Mouse (Mus musculus) lung, postnatal 36 days (tissue): ENCODE measurements around the gene Rack1.
A peak's percentile ranks its signal among the peaks of the same experiment; 100 is the strongest.
"Not testable (repeated sequence)": the region's sequence is repeated elsewhere in the genome, so short reads cannot be mapped to it uniquely, and the experiment has no call there.

Experiments used
- DNase-seq: peaks from one replicate; pipeline ENCODE4 v3.0.0; 2022; ENCODE audit warnings: mixed read lengths

Gene Rack1

DNA sequence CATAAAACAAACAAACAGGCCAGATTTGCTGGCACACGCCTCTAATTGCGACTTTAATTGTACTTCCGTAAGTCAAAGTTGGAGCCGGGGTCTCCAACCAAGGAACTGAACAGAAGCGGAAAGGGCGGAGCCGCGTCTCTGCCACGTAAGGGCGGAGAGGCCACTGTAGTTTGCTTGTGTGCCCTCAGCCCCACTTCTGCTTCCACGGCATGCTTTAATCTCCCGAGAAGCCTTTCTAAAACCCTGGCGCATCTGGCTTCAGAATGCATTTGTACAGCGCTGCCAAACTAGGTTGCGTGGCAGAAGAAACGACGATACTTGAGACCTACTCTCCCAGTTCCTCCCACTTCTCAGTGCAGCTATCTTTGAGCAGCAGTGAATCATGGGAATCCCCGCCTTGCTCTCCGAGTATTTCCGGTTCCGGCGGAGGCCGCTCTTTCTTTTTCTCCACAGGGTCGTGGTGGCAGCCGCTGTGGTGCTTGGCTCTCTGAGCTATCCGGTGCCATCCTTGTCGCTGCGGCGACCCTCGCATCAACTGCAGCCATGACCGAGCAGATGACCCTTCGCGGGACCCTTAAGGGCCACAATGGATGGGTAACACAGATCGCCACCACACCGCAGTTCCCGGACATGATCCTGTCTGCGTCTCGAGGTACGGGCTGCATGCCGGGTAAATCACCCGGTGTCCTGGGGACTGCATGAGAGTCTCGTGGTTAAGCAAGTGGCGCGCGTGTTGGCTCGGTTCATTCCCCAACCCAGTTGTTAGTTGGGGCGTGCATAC, at the start of gene Rack1:
Gene Rack1 (plus strand): TSS at position 412 of the 781 bp plus-strand sequence.
- peak; percentile 94 for DNase-seq

DNA sequence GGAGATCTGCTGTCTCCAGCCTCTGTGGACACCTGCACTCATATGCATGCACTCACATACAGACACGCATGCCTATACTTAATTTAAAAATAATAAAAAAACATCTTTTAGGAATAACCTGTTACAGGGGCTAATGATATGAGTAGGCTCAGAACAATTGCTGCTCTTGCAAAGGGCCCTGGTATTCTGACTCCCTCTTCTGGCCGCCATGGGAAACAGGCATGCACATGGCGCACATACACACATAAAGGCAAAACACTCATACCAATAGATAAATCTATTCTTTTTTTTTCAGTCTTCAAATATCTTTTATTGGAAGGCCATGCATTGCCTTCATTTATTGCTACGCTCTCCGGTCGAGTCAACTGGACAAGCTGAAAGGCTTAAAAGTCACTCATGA, 49.7 kb upstream of the Rack1 start:
- DNase-seq: no peak

DNA sequence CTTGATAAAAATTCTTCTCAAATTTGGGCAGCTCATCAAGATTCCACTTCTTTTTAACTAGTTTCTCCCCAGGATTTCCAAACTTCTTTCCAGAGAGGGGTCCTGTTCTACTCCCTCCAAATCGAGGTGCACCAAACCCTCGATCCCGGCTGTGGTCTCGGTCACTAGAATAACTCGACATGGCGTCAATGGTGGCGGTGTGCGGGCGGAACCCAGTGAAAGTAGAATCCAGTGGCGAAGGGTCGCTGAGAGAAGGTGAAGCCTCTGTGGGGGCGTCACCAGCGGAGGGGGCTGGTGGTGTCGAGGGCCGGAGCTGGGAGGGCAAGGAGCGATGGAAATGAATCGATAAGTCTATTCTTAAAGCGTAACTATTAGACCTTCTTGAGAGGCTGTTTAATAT, 46.6 kb upstream of the Rack1 start:
- not testable (repeated sequence) for DNase-seq

DNA sequence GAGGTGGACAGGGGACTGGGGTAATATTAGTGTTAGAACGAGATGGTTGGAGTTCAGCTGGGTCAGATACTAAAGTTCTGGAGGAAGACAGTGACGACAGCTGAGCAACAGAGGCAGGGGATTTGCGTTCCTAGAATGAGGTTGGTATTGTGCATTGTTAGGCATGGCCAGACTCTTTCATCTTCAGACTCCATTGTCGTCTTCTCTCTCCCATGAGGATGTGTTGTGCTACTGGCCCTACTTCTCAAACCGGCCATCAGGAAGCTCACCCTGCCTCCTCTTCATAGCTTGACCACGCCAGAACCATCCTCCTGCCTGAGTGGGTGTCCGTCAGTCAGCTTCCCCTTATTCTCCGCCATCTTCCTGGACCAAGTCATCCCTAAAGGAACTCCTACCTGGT, 41.1 kb upstream of the Rack1 start:
- no peak for DNase-seq

DNA sequence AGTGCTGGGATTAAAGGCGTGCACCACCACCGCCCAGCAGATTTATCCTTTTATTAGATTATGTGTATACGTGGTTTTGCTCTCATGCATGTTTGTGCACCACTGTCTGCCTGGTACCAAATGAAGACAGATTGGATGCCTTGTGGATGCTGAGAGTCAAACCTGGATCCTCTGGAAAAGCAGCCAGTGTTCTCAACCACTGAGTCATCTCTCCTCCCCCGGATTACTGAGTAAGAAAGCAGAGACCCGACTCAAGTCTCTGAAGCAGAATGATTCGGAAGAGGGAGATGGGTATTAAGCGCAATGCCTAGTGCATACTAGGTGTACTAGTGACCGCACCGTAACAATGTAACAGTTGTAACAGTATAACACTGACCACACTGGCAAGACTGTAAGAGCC, 36.0 kb upstream of the Rack1 start:
- no peak for DNase-seq

DNA sequence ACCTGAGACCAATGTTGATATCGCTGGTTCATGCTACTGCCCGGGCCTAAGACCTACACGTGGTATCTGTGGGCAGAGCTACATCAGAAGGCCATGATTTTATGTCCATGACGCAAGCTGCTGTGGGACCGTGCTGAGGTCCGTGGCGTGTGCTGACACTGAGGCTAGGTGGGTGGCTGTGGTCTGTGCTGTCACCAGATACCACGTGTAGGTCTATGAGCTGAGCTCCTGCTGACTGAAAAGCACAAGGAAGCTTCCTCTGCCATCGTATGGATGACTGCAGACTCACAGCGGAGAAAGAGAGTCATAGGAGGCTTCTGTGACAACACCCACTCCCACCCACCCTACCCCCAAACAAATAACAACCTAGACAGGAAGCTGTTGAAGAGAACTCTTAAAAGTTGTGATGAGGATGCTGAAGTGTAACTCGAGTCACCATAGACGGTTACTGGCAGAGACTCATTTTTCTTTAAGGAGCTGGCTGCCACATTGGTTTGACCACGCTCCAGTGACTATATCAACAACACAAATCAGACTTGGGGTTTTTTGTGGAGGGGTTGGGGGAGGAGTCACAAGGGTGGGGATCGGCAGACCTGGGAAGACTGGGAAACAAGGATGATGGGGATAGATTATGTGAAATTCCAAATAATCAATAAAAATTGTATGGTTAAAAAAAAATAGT, 32.8 kb upstream of the Rack1 start:
- no peak for DNase-seq

DNA sequence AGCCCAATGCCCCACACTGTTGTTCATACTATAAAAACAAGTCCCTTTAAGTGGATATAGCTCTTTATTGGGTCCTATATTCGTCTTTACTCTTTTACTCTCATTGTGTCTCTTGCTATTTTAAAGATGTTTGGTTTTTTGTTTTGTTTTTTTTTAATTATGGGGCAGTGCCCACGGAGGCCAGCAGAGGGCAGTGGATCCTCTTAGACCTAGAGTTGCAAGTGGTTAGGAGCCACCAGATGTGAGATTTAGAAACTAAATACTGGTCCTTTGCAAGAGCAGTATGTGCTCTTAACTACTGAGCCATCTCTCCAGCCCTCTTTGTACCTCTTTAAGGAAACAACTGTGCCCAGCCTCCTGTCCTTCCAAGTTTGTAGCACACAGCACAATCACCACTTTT, 28.4 kb upstream of the Rack1 start:
- DNase-seq: peak; percentile 54

DNA sequence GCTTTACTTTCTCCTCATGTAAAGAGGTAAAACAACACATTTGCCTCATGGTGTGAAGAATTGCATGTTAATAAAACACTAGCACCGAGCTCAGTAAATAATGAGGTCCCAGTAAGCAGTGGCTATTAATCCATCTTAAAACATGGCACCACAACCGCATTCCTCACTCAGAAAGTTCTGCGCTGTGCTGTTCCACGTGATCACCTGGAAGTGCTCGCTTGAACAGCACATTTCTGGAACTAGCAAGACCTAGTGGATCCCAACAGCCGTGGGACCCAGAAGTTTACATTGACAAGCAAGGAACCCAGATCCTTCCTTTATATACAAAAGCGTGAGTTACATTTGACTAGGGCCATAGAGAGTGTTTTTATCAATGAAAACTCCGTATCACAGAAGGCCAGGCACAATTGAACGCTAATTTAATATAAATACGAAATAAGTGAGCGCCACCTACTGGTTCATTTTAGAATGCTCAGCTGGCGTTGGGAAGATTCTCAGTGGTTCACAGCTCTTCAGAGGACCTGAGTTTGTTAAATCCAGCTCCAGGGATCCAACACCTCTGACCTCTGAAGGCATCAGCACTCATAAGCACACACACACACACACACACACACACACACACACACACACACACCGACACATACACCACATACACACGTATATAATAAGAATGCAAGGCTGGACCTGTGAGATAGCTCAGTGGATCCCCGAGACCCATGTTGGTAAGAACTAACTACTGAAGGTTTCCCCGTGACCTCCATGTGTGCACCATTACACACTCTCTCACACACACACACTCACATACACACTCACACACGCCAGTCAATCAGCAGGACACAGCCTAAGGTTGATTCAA, 25.5 kb upstream of the Rack1 start:
- peak; percentile 80 for DNase-seq

DNA sequence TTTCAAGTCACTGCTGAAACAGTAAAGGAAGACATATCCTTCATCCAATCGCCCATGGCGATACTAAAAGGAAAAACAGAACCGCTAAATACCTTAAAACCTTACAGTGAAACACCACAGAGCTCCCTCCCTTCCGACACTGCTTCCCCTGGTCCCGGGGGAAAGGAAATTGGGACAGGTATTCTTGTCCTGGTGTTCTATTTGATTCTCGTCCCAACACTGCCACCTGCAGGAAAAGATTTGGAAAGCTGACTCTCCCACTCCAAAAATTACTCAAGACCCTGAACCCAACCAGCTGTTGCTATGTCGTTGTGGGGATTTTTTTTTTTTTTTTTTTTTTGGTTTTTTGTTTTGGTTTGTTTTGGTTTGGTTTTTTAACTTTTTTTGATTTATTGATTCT, 24.6 kb upstream of the Rack1 start:
- DNase-seq: peak; percentile 86

DNA sequence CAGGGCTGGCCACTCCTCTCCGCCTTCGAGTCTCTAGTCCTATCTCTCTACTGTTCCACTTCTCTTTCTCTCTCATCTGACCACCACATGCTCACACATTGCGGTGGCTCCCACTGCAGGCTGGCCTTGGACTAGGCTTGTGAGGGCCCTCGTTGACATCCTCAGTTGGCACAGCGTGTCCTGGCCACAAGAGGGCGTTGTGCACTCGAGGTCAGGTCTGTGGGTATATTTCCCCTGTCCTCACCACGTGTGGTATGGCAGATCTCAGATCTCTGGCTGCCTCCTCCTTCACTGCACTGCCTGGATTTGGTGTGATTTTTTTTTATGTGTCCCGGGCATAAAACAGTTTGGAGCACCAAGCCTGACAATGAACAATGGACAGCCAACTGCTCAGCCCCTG, 23.5 kb upstream of the Rack1 start:
- DNase-seq: no peak

DNA sequence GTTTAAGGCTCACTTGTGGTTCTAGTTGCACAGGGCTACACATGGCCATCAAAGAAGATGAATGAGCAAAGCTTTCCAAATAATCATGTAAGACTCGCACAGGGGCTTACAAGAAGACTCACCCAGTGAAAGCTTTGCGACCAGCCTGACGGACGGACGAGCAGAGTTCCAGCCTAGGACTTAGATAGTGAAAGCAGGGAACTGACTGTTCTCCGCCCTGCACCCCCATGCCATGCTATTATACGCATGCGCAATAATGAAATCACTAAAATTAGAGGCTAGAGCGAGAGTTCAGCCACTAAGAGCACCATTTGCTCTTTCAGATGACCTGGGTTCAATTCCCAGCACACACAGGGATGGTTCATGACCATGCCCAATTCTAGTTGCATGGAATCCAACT, 22.8 kb upstream of the Rack1 start:
- no peak for DNase-seq

DNA sequence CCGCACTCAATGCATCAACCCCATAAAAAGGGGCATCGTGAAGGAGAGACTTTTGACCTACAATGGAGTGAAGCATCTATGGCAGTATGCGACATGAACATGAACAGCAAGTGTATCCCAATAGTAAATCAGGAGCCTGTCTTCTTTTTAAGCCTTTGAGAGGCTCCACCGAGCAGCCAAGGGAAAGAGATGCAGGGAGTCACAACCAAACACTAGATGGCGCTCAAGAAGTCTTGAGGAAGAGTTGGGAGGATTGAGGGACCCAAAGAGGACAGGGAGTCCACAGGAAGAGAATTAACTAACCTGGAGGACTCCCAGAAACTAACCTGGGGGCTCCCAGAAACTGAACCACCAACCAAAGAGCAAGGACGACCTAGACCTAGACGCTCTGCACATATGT, 20.7 kb upstream of the Rack1 start:
- peak; percentile 78 for DNase-seq

DNA sequence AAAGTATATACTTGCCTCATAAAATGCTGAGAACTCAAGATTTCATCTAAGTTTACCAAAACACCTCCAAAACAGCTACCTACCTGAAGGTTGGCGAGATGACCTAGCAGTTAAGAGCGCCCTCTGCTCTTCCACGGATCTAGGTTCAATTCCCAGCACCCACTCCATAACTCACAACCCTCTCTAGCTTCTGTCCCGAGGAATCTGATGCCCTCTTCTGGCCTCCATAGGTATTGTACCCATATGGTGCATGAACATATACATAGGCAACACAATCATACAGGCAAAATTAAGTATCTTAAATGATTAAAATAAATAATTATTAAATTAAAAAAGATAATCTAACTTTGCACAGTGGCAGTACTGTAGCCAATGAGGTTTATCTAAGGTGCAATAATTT, 17.9 kb upstream of the Rack1 start:
- no peak for DNase-seq

DNA sequence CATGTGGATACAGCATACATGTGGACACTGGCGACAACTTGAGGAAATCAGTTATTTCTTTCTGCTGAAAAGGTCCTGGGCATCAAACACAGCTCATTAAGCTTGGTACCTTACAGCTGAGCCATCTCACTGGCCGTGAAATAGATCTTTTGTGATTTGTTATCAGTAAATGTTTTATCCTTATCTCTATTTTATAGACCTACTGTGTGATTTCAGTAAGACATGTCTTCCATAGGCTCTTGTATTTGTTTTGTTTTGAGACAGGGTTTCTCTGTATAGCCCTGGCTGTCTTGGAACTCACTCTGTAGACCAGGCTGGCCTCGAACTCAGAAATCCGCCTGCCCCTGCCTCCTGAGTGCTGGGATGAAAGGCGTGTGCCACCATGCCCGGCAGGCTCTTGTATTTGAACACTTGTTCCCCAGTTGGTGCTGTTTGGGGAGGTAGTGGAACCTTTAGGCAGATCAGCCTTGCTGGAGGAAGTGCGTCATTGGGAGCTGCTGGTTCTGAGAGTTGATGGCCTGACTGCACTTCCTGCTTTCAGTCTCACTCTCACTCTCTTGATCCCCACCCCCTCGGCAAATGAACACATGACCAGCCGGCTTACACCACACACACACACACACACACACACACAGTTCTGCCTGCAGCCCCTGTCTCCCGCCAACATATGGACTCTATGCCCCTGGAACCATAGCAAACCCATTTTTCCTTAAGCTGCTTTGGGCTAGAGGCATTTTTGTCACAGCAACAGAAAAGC, 12.5 kb upstream of the Rack1 start:
- DNase-seq: peak; percentile 85

DNA sequence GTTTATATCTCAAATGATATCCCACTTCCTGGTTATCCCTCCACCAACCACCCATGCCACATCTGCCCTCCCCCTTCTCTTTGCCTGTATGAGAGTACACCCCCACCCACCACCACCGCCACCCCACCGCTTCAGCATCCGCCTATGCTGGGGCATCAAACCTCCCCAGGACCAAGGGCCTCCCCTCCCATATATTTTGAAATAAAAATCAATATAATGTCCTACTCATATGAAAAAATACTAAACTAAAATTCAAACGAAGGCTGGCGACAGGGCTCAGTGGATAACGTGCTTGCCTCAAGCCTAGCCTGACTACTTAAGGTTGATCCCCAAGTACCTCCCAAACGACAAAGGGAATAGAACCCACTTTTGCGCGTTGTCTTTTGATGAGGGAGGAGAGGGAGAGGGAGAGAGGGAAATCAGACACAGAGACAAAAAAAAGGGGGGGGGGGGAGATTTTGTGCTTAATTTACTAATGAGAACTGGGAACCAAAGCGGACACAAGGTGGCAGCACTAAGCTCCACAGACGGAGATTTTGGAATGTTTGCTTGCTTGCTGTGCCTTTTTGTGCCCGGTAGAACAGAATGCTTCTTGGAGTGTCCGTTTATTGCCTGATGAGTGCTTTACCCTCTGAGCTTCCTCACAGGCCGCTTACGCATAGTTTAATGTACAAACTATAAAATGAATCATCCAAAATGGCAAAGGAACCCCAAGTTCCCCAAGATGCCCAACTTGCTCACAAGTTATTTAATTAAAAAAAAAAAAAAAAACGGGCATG, 11.6 kb upstream of the Rack1 start:
- peak; percentile 96 for DNase-seq

DNA sequence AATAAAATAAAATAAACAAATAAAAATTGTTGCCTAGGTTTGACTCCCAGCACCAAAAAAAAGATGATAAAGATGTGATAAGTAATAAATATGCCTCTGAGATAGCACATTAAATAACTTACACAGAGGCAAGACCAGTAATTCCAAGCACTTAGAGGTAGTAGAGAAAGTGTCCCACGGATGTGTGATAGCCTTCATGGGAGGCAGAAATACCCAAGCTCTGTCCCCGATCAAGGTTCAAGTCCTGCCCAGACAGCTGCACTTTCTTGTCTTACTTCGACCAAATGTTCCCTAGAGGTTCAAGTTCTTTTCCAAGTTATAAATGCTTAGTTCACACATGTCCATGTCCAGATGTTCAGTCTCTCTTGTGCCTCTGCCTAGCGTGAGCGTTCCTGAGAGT, 10.9 kb upstream of the Rack1 start:
- no peak for DNase-seq

DNA sequence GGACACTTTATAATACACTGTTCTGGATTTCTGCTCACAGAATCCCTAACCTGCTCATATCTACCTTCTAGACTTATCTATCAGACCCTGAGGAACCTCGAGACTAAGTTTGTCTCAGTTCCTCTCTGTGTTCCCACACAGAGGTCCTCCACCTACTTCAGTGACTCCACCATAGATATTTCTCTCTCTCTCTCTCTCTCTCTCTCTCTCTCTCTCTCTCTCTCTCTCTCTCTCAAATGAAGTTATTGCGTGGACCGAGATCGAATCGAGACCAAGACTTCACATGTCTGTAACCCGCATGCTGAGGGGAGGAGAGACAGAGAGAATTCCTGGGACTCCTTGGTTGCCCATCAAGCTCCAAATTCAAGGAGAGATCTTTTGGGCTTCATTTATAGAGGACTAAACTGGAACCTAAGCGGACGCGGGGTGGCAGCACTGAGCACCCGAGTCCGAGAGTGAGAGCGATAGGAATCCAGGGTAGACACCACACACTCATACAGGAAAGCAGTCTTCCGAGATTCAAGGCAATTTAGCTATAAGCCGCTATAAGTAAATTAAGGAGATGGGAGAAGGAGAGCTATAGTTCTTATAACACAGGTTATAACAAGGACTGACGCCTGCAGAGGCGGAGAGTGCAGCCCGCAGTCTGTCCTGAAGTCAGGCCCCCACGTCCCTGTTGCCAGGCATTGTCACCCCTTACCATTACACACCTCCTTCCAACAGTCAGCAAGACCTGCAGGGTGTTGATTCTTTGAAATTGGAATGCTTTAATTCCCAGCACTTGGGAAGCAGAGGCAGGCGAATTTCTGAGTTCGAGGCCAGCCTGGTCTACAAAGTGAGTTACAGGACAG, 9.9 kb upstream of the Rack1 start:
- peak; percentile 96 for DNase-seq

DNA sequence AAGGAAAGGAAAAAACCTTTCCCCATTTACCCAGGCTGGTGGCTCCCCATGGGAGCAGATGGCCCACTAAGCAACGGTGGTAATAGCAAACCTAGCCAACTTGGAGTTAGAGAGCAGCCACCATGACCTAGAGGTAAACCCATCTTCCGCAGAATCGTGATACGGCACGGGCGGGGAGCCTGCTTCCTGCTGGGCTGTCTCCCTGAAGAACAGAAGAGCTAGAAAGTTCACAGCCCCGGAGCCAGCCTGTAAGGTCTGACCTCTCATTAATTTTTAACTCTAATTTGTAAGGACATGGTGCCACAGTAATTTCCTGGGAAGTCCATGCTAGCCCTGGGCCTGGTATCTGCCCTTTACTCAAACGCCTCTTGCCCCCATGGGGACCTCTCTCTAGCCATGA, 9.2 kb upstream of the Rack1 start:
- DNase-seq: no peak

DNA sequence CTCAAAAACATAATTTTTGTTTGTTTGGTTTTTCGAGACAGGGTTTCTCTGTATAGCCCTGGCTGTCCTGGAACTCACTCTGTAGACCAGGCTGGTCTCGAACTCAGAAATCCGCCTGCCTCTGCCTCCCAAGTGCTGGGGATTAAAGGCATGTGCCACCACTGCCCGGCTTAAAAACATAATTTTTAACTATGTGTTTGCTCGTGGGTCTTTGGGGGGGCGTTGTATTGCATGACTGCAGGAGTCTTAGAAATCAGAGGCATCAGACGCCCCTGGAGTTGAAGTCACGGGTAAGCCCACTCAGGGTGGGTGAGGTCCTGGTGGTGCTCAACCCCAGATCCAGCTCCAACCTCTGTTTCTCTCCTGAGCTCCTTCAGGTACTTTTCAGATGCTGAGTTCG, 8.2 kb upstream of the Rack1 start:
- not testable (repeated sequence) for DNase-seq

DNA sequence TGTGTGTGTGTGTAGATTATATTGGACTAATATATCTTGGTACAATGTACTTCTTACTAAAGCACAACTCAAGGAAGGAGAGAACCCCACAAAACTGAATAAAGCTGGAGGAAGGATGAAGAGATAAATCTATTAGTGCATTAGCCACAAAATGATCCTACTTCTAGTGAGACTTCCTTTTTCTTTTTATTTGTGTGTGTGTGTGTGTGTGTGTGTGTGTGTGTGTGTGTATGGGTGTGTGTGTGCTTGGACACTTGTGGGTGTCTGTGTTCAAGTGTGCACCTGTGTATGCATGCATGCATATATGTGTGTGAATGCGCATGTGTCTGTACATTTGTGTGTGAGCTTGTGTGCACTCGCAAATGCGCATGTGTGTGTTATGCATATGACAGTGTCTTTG, 6.9 kb upstream of the Rack1 start:
- no peak for DNase-seq

DNA sequence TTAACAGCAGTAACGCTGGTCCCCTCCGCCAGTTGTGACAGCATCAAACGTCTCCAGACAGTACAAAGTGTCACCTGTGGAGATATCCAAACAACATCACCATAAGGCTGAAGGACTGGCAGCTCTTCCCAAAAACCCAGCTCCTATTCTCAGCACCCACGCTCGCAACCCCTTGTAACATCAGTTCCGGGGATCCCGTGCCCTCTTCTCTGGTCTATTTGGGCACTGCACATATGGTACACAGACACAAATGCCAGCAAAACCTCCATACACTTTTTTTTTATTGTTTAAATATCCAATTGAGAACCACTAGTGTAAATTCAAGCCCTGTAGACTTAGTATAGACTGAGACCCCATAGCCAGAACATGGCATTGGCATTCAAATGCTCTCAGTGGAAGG, 4.9 kb upstream of the Rack1 start:
- DNase-seq: peak; percentile 52
